Mouse (Mus musculus) embryo, embryonic 11.5 days (tissue): Measurements from ENCODE around the gene Babam2.
"Not testable (repeated sequence)": the region's sequence is repeated elsewhere in the genome, so short reads cannot be mapped to it uniquely, and the experiment has no call there.

ENCODE experiments used
- DNase-seq: peaks from one replicate; pipeline ENCODE4 v3.0.0-alpha.2; 2012; ENCODE audit warnings: low read depth, low spot score

The Babam2 gene

DNA sequence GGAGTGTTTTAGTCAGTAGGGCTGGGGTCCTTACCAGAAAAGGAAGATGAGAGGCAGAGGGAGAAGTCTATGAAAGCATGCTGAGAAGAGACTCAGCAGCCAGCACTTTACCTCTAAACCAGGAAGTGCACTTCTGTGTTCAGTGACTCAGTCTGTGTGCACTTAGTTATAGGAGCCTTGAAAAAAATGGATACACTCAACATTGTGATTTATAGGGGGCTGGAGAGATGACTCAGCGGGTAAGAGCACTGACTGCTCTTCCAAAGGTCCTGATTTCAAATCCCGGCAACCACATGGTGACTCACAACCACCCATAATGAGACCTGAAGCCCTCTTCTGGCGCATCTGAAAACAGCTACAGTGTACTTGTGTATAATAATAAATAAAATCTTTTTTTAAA is 238.5 kb downstream of the Babam2 start:
- DNase-seq, result no peak

DNA sequence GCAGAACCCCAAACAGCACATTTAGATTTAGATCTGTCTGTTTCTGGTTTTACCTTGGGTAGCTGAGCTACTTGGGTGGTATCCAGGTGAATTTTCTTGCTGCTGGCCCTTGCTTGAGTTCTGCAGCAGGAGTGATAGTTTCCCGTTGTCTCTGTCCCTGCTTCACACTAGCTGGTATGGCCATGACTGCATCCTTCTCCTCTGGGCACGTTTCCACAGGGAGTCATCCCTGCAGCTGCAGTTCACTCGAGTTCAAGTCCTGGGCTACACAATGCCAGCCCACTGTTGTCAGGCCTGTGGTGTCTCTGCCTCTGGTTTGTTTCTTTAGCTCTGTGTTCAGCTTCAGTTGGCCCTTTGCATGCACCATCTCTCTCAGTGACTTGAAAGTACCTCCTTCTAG is 239.0 kb downstream of the Babam2 start:
- DNase-seq, result no peak

- no peak for DNase-seq
Observed at GRCm38 (mm10) chr5:31940876-31941275, 243.4 kb downstream of the Babam2 start.

DNA sequence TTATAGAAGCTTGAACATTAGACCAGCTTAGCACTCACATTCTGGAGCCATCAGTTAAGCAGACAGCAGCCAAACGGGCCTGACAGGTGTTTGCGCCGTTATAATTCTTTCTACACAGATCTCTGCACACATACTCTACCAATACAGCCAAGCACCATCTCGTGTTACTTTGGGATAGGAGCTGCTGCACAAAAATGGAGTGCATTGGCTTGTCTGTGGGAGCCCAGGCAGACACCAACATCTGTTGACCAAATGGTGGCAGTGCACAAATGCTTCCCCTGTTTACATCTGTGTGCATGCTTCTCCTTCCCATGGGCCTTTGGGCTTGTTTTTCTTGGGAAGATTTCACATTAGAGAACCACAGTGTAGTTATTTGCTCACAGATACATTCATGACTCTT is 249.7 kb downstream of the Babam2 start:
- DNase-seq, result no peak

DNA sequence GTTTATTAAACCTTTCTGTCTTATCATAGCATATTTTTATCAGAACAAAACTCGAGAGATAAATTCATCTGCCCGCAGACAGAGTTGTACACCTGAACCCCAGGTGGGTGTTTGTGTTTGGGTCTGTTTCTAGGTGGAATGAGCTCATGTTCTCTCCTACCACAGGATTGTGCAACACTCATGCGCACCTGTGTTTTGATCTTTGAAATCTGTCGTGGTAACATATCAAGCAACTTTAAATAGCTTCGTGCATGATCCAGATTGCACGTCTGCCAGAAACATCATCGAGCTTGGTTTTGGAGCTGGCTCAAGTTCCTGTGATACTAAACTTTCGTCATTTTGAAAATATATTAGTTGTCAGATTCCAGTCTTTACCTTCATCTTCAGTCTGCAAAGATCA is 251.9 kb downstream of the Babam2 start:
- no peak for DNase-seq

- no peak for DNase-seq
Observed at GRCm38 (mm10) chr5:31950532-31950931, 253.0 kb downstream of the Babam2 start.

DNA sequence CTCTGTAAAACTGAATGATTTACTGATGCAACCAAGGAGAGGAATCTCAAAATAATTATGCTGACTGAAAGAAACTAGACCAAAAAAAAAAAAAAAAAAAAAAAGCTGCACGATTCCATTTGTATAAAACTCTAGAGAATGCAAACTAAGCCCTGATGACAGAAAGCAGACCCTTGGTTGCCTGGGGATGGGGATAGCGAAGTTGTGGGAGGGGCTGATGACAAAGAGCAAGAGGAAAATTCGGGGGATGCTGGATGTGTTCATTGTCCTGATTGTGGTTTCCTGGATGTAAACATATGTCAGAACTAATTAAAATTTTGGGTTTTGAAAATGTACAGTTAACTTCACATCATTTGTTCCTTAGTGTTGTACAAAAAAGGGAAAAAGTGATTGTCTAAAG is 257.7 kb downstream of the Babam2 start:
- DNase-seq, result no peak

DNA sequence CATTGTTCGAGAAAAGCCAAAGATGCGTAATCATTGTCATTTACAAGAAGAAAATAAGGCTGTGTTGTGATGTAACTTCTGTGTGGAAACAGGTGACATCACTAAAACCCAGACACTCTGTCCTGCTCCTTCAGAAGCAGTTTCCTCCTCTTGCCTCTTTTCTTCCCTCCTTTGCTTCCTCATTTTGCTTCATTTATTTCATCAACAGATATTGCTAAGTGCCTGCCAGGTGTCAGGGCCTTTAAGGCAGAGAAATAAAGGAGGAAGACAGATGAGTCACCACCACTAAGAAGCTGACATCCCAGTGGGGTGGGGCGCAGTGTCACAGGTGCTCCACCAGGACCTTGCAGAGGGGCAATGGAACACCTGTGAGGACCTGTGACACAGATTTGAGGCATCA is 258.9 kb downstream of the Babam2 start:
- no peak for DNase-seq

DNA sequence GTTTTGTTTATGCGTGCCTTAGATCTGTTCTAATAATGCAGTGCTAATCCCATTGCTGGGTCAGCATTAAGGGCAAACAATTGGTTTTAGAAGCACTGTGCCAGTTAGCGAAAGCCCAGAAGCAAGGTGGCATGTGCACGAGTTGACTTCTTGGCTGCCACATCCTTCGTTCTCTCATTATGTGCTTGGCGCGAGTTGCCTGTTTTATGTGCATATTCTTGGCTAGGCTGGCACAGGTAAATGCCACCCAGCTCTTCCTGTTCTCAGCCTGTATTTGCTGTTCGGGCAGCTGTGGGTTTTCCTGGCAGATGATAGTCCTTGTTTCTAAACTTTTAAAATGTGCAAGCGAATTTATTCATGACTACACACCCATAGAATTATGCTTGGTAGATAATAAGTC is 262.4 kb downstream of the Babam2 start:
- DNase-seq, result no peak

DNA sequence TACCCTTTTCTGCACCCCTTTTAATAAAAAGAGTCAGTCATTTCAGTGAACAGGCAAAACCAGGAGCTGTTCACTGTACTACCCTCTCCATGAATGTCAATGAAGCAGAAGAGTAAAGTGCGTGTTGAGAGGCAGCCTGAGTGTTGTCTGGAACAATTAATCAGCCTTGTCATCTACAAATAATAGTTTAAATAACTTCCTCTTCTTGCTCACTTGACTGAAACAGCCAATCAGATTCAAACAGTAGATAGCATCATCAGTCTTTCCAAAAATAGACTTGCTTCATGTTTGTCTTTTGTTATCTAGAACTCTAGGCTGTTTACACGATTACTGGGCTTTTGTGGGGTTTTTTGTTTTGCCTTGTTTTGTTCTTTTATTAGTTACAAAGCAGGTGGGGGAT is 263.9 kb downstream of the Babam2 start:
- no peak for DNase-seq

DNA sequence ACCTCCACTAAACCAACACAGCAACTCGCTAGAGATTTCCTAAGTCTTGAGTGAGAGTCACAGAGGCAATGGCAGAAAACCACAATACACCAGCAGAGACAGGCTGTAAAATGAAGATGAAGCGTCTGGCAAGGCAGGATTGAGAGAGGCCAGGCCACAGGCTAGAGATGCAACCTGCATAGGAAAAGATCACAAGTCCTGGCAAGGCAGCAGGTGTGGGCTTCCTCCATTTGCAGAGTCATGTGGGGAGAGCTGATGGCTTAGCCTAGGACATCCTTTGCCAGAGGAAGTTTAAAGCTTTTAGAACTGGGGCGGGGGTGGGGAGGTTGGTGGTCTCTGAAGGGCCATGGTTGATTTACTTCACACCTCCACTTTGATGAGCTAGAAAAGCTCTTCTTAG is 264.9 kb downstream of the Babam2 start:
- no peak for DNase-seq

DNA sequence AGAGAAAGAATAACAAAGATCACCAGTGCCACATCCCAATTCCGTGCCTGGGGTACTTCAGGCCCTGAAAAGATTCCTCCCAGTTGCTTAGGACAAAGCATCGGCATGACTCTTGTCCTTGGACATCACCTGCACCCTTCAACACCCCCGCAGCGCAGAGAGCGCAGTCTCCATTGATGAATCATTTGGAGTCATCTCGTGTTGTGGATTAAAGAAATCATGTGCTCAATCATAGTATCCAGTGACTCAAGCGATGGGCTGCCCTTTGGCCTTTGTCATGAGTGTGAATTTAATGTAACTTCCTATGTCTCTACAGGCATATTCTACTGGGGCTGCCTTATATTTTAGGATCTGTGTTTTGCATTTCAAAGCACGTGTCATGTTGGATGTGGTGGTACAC is 265.9 kb downstream of the Babam2 start:
- DNase-seq, result no peak

DNA sequence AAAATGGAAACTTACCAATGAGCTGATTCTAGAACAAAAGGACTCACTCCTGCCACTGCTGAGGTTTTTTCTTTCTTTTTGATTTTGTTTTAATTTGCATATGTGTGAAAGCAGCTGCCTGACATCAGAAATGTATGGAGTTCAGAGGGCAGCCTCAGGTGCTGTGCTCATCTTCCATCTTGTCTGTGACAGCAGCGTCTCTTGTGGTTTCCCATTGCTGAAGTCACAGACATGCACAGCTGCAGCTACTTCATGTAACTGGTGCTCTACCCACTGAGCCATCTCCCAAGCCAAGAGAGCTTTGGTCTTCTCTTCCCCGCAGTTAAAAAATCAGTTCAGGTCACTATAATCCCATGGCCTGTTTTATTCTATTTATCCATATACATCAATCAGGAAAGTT is 266.4 kb downstream of the Babam2 start:
- no peak for DNase-seq

GRCm38 (mm10) chr5:31966741-31967140 is 269.3 kb downstream of the Babam2 start:
- DNase-seq, result no peak

GRCm38 (mm10) chr5:31967526-31967925 is 270.0 kb downstream of the Babam2 start:
- no peak for DNase-seq

DNA sequence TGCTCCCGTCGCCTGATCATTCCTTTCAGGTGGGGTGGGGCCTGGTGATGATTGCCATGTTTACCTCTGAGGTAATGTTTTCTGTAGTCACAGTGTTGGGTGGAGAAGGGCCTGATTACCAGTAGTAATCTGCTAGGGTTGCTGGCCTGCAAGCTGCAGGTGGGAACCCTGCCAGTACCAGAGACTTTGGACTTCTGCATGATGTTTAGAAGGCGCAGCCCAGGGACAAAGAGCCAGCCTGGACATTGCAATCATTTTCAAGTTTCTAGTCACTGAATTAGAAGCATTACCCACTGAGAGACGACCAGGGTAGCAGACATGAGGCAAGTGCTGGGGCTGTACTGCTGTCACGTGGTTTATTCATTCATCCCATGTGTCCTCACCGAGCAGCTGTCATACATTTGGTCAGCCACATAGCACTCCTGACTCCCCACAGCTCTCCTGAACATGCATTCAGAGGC is 270.6 kb downstream of the Babam2 start:
- no peak for DNase-seq

DNA sequence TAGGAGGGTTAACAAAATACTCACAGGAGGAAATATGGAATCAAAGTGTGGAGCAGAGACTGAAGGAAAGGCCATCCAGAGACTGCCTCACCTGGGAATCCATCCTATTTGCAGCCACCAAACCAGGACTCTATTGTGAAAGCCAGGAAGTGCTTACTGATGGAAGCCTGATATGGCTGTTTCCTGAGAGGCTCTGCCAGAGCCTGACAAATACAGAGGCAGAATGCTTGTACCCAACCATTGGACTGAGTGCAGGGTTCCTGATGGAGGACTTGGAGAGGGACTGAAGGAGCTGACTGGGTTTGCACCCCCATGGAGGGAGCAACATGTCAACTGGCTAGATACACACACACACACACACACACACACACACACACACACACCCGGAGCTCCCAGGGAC is 274.9 kb downstream of the Babam2 start:
- DNase-seq, result not testable (repeated sequence)

- no peak for DNase-seq
Observed at GRCm38 (mm10) chr5:31974614-31975168, 277.2 kb downstream of the Babam2 start.

GRCm38 (mm10) chr5:31982061-31982460 is 284.6 kb downstream of the Babam2 start:
- DNase-seq, result no peak

DNA sequence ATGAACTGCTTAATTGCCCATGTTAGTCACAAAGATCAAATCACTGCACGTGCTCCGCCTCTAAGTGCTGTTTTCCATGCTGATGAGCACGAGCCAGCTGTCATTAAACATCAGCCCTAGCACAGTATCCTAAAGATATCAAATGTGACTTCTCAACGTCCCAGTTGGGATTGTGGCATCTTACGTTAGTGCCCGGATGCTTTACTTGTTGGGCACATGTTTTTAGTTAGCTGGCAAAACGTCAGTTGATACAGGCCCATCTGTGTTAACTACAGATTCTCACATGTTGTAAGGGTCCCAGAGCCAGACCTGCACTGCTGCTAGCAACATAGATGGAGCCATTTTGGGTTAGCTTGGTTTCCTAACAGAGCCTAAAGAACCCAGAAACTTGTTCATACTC is 285.7 kb downstream of the Babam2 start:
- no peak for DNase-seq

DNA sequence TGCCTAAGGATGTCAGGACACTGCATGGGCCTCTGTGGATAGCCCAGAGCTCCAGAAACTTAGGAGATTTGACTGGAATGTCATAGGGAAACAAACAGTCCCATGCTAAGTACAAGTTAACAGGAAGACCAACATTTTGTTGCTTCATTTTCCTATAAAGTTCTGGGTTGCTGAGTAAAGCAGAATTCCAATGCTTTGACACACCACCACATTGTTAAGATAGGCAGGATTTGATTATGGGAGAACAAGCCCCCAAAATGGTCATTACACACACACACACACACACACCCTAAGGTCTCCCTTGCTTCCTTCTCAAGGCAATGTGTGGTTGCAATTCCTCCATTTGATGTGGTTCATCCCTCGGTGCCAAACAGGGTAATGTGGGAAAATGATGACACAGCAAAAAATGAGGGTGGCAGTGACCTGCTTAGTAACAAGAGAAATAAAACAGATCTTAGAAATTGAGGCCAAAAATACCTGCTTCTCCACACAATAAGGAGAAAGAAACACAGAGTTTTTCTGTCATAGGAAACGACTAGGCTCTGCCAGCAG is 286.4 kb downstream of the Babam2 start:
- no peak for DNase-seq

DNA sequence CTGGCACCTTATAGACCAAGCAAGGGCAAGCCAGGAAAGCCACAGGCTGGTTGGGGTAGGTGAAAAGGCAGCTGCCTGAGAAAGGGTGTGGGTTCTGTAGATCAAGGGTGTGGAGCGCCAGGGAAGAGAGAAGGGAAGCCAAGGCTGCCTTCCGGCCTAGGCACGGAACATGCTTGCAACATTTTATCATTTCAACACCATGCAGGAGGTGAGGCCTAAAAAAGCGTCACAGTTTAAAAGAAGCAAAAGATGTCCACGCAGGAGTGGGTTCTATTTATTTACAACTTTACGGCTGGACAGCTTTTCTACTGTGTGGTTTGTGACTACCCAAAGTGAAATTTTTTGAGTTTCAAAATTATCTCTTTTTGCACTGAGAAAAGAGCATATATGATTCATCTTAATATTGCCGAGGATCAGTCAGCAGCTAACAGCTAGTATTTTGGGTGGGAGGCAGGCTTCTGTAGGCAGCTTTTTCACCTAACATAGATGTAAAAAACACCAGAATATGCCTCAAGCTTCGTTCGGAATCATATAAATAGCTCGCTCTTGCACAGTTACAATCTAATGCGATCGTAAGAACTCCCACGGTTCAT is 287.0 kb downstream of the Babam2 start:
- DNase-seq, result no peak

DNA sequence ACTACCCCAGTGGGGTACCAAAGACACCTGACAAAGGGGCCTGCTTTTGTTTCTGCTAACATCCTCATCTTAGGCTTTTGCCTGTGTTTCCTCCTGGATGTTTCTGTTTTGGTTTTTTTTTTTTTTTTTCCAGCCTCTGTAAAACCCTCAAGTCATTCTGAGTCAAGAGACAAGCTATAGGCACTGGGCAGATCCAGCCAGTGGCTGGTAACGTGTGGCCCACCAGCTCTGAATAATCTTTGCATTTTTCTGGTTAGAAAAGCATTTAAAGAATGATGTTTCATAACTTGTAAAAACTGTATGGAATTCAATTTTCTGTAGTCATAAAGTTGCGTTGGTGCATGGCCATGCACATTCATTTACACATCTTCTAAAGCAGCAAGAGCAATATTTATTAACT is 287.5 kb downstream of the Babam2 start:
- DNase-seq, result no peak
